Mouse (Mus musculus) limb, embryonic 13.5 days (tissue): Measurements from ENCODE around the gene Oas1f. TPM values are rescaled to one million over a fixed set of nuclear protein-coding genes. Genes with fewer than 3 reads are reported as not detected.
"Not testable (repeated sequence)": the region's sequence is repeated elsewhere in the genome, so short reads cannot be mapped to it uniquely, and the experiment has no call there.

Experiments
- ATAC-seq: fragments of 200-750 bp; cut with Nextera tagmentation; 2 replicates; pipeline ENCODE4 v1.8.0; 2017; ENCODE audit warnings: low read depth, moderate number of reproducible peaks, moderate TSS enrichment; ENCODE audit not compliant: low FRiP score
- H3K27ac ChIP-seq: fragments of 300-500 bp; sonication (generic); 2 replicates; pipeline ENCODE4 v1.5.1; 2015; ENCODE audit warnings: inconsistent platforms, mild to moderate bottlenecking, moderate library complexity
- H3K27me3 ChIP-seq: fragments of 300-500 bp; sonication (generic); 2 replicates; pipeline ENCODE4 v1.6.1; 2015; ENCODE audit warnings: mild to moderate bottlenecking, inconsistent platforms
- H3K36me3 ChIP-seq: fragments of 300-500 bp; sonication (generic); 2 replicates; pipeline ENCODE4 v1.6.1; 2015; ENCODE audit warnings: inconsistent platforms, mild to moderate bottlenecking, moderate library complexity
- H3K4me1 ChIP-seq: fragments of 300-500 bp; sonication (generic); 2 replicates; pipeline ENCODE4 v1.6.1; 2015; ENCODE audit warnings: inconsistent platforms
- H3K4me2 ChIP-seq: fragments of 300-500 bp; sonication (generic); replicated peaks from 2 replicates; pipeline ENCODE4 v1.6.1; 2015; ENCODE audit warnings: inconsistent platforms, mild to moderate bottlenecking, moderate library complexity
- H3K4me3 ChIP-seq: fragments of 300-500 bp; sonication (generic); 2 replicates; pipeline ENCODE4 v1.5.1; 2015; ENCODE audit warnings: moderate library complexity, mild to moderate bottlenecking, inconsistent platforms
- H3K9ac ChIP-seq: fragments of 300-500 bp; sonication (generic); 2 replicates; pipeline ENCODE4 v1.6.1; 2015; ENCODE audit warnings: mild to moderate bottlenecking, inconsistent platforms
- H3K9me3 ChIP-seq: fragments of 300-500 bp; sonication (generic); 2 replicates; pipeline ENCODE4 v1.6.1; 2016; ENCODE audit warnings: inconsistent platforms
- WGBS: fragments of 180-500 bp; shearing (Covaris S2); methylation state at CpG from one replicate; pipeline ENCODE4 v1.1.7; 2015; 5-methylcytosine and 5-hydroxymethylcytosine counted together
- polyA plus RNA-seq: library from polyadenylated mRNA; unstranded; fragments of >200 nt; fragmentation: Nextera tagmentation; extraction: Ambion mirVana; gene quantifications from 2 replicates; pipeline ENCODE4 v1.2.1, GENCODE M21; 2015

The Oas1f gene
- not detected in 2 replicates for polyA plus RNA-seq

GRCm38 (mm10) chr5:120847067-120847466, at the start of gene Oas1f:
Gene Oas1f (plus strand): TSS chr5:120847367.
- no peaks in the 10 kb centered on the region for H3K9me3 ChIP-seq
- WGBS, result 74% methylated on average over 4 of the region's 4 CpGs
- H3K9ac ChIP-seq, result no peak within 1 kb of the TSS
- H3K36me3 ChIP-seq, result no peaks in the 10 kb centered on the region
- no peak within 1 kb of the TSS for H3K4me3 ChIP-seq
- H3K4me2 ChIP-seq, result no peak within 1 kb of the TSS
- no peaks in the 10 kb centered on the region for H3K27me3 ChIP-seq
- no peak within 1 kb of the TSS for H3K27ac ChIP-seq
- H3K4me1 ChIP-seq, result 0 out of 2 replicates have a peak, but pooled peaks cover 10% of the 10 kb centered on the region
- no peak for ATAC-seq

- H3K4me2 ChIP-seq, H3K27ac ChIP-seq, H3K27me3 ChIP-seq, ATAC-seq, H3K9me3 ChIP-seq, H3K4me3 ChIP-seq, H3K9ac ChIP-seq, H3K4me1 ChIP-seq, H3K36me3 ChIP-seq: not testable (repeated sequence)
- 80% methylated on average over 5 of the region's 5 CpGs for WGBS
These were observed 49.0 kb upstream of the Oas1f start for GRCm38 (mm10) chr5:120798147-120798546.

- not testable (repeated sequence) for H3K27ac ChIP-seq, H3K4me3 ChIP-seq, H3K4me2 ChIP-seq, ATAC-seq, H3K36me3 ChIP-seq, H3K9me3 ChIP-seq, H3K27me3 ChIP-seq, H3K4me1 ChIP-seq, H3K9ac ChIP-seq
- WGBS, result 56% methylated on average over 2 of the region's 2 CpGs
These were observed 48.2 kb upstream of the Oas1f start for GRCm38 (mm10) chr5:120798943-120799342.

GRCm38 (mm10) chr5:120803596-120803995, 43.6 kb upstream of the Oas1f start:
- Histone ChIP-seq H3K27ac (no peak overlapping the region), H3K9ac (no peak overlapping the region), H3K27me3 (peaks cover 4% of the 10 kb centered on the region; the same call in 1 of the 2 replicates), H3K9me3 (peaks cover 5% of the 10 kb centered on the region; the same call in 1 of the 2 replicates), H3K4me1 (no peaks in the 10 kb centered on the region), H3K36me3 (no peaks in the 10 kb centered on the region), H3K4me2 (no peak overlapping the region), H3K4me3 (no peak overlapping the region)
- WGBS, result 69% methylated on average over 2 of the region's 2 CpGs
- ATAC-seq, result no peak

- no peak overlapping the region for H3K4me3 ChIP-seq
- H3K9me3 ChIP-seq, result peaks cover 5% of the 10 kb centered on the region; the same call in 1 of the 2 replicates
- peaks cover under 1% of the 10 kb centered on the region; the same call in 1 of the 2 replicates for H3K4me1 ChIP-seq
- no peaks in the 10 kb centered on the region; the same call in 1 of the 2 replicates for H3K27me3 ChIP-seq
- WGBS, result 100% methylated on average over 1 of the region's 1 CpGs
- no peak overlapping the region for H3K9ac ChIP-seq
- H3K4me2 ChIP-seq, result no peak overlapping the region
- no peak overlapping the region for H3K27ac ChIP-seq
- no peak for ATAC-seq
- H3K36me3 ChIP-seq, result no peaks in the 10 kb centered on the region
These were observed 40.7 kb upstream of the Oas1f start for GRCm38 (mm10) chr5:120806458-120806857.

GRCm38 (mm10) chr5:120809171-120809570, 38.0 kb upstream of the Oas1f start:
- Histone ChIP-seq H3K27me3 (no peaks in the 10 kb centered on the region), H3K36me3 (no peaks in the 10 kb centered on the region), H3K9ac (no peak overlapping the region)

GRCm38 (mm10) chr5:120811951-120812819, 35.0 kb upstream of the Oas1f start, which contains the start of gene Oas1c:
Gene Oas1c (minus strand): TSS chr5:120812514.
- WGBS, result 6% methylated on average over 18 of the region's 18 CpGs
- Histone ChIP-seq H3K4me1 (peaks cover 14% of the 10 kb centered on the region), H3K9me3 (no peaks in the 10 kb centered on the region), H3K9ac (peak within 1 kb of the TSS; percentile 54), H3K27me3 (no peaks in the 10 kb centered on the region), H3K4me2 (peak within 1 kb of the TSS; percentile 62), H3K4me3 (peak within 1 kb of the TSS; percentile 39), H3K36me3 (no peaks in the 10 kb centered on the region), H3K27ac (peak within 1 kb of the TSS; percentile 87)
- peak; percentile 90 for ATAC-seq

More at GRCm38 (mm10) chr5:120809171-120809570, 38.0 kb upstream of the Oas1f start:
- ATAC-seq, result no peak
- H3K4me3 ChIP-seq, result no peak overlapping the region
- H3K27ac ChIP-seq, result no peak overlapping the region
- H3K4me2 ChIP-seq, result no peak overlapping the region
- H3K9me3 ChIP-seq, result peaks cover 5% of the 10 kb centered on the region; the same call in 1 of the 2 replicates
- WGBS, result 41% methylated on average over 6 of the region's 6 CpGs
- peaks cover 14% of the 10 kb centered on the region for H3K4me1 ChIP-seq

GRCm38 (mm10) chr5:120813023-120813422, 34.1 kb upstream of the Oas1f start:
- Histone ChIP-seq H3K36me3 (no peaks in the 10 kb centered on the region), H3K27ac (no peak overlapping the region), H3K4me2 (peak overlapping the region; percentile 62), H3K9me3 (no peaks in the 10 kb centered on the region), H3K9ac (peak overlapping the region; percentile 54; the same call in 1 of the 2 replicates), H3K27me3 (no peaks in the 10 kb centered on the region), H3K4me3 (peak overlapping the region; percentile 39), H3K4me1 (peaks cover 14% of the 10 kb centered on the region)
- WGBS, result 81% methylated on average over 6 of the region's 6 CpGs
- no peak for ATAC-seq

GRCm38 (mm10) chr5:120815949-120816348, 31.2 kb upstream of the Oas1f start:
- no peaks in the 10 kb centered on the region for H3K36me3 ChIP-seq
- no peak overlapping the region for H3K4me3 ChIP-seq
- H3K27ac ChIP-seq, result no peak overlapping the region
- H3K9ac ChIP-seq, result no peak overlapping the region
- H3K9me3 ChIP-seq, result peaks cover 13% of the 10 kb centered on the region
- peaks cover 14% of the 10 kb centered on the region for H3K4me1 ChIP-seq
- no peak overlapping the region for H3K4me2 ChIP-seq
- WGBS, result 66% methylated on average over 3 of the region's 3 CpGs
- H3K27me3 ChIP-seq, result no peaks in the 10 kb centered on the region
- ATAC-seq, result no peak

- Histone ChIP-seq H3K4me3 (no peak overlapping the region), H3K27me3 (no peaks in the 10 kb centered on the region)
- ATAC-seq, result no peak
These were observed 28.2 kb upstream of the Oas1f start for GRCm38 (mm10) chr5:120818999-120819398.

GRCm38 (mm10) chr5:120831031-120831430, 16.1 kb upstream of the Oas1f start:
- no peak overlapping the region for H3K4me3 ChIP-seq
- no peak for ATAC-seq
- H3K4me2 ChIP-seq, result no peak overlapping the region
- H3K27ac ChIP-seq, result no peak overlapping the region
- no peaks in the 10 kb centered on the region for H3K4me1 ChIP-seq
- 86% methylated on average over 4 of the region's 4 CpGs for whole genome bisulfite sequencing
- no peak overlapping the region for H3K9ac ChIP-seq
- H3K27me3 ChIP-seq, result peaks cover 16% of the 10 kb centered on the region
- H3K36me3 ChIP-seq, result no peaks in the 10 kb centered on the region
- H3K9me3 ChIP-seq, result no peaks in the 10 kb centered on the region

More at GRCm38 (mm10) chr5:120818999-120819398, 28.2 kb upstream of the Oas1f start:
- H3K4me2 ChIP-seq, result no peak overlapping the region
- no peak overlapping the region for H3K27ac ChIP-seq
- no peaks in the 10 kb centered on the region for H3K4me1 ChIP-seq
- H3K9ac ChIP-seq, result no peak overlapping the region
- no peaks in the 10 kb centered on the region for H3K36me3 ChIP-seq
- H3K9me3 ChIP-seq, result peaks cover 13% of the 10 kb centered on the region
